Mouse (Mus musculus): ENCODE measurements around the gene 2410137M14Rik. TPM values are rescaled to one million over a fixed set of nuclear protein-coding genes. Genes with fewer than 3 reads are reported as not detected.

Gene 2410137M14Rik
- not detected in 2 replicates for polyA plus RNA-seq (2012; rRNA removed)

DNA sequence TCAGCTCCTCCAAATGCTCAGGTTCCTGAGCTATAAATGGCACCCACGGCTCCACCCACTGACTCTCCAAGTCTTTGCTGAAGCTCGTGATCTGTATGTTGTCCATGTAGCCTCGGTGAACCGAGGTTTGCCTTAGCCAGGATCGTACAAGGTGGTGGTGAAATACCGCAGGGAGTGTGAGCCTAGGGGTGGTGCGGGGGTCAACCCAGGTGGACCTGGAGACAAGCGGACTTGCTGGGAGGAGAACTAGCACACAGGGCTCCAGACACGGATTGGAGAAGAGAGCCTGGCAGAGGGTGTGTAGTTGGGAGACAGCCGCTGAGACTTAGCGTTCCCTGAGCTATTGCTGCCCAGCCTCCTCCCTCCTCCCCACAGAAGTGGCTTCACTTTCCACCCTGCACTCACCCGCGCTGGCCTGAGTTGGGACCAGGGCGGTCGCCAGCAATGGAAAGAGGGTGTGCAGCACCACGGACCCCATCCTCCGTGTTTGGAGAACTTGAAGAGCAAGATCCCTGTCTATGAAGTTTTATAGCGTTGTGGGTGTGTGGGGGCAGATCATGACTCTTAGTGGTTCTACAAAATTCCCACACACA is at the start of gene 2410137M14Rik:
Gene 2410137M14Rik, minus strand, starts transcription at position 17 of the 593 bp plus-strand sequence.

DNA sequence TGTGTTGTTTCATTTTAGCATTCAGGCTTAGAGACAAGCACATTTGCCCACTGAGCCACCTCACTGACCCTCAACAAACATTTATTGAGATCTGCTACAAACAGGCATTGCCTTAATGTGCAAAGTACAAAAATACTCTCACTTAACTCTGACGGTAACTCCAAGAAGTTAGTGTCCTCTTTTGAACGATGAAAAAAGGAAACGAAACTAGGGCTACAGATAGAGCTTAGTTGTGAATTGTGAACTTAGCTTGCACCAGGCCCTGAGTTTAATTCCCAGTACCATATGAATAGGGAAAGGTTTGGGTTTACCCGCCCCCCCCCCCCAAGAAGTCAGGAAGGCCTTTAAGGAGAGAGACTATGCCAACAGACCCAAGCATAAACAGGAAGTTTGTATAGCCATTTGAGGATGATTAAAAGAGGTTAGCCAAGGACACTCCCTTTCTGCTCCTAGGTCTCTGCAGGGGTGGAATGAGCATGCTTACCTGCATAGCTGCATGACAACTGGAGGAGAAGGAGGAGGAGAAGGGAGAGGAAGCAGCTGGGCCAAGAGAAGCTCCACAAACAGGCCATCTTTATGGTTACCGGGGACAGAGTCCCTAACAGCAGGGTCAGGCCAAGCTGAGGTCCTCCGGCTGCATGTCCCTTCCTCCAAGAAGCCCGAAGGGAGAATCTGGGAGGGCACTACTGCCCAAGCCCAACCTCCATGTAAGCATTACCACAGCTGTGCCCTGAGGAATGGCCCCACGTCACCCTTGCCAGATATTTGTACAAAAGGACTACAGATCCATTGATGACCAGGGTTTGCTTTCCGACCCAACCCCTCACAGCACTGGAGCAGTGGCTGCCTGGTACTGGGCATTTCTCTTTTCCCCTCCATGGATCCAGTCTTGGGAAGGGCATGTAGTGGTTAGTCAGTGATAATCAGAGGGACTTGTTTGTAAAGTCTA is 41.9 kb upstream of the 2410137M14Rik start, which contains the start of gene Mog:
Gene Mog, minus strand, starts transcription at position 771 of the 949 bp plus-strand sequence.

GRCm38 (mm10) chr17:37000863-37001262 is 19.8 kb upstream of the 2410137M14Rik start, which contains the start of gene Zfp57:
Zfp57 (plus strand) TSS chr17:37001163.

DNA sequence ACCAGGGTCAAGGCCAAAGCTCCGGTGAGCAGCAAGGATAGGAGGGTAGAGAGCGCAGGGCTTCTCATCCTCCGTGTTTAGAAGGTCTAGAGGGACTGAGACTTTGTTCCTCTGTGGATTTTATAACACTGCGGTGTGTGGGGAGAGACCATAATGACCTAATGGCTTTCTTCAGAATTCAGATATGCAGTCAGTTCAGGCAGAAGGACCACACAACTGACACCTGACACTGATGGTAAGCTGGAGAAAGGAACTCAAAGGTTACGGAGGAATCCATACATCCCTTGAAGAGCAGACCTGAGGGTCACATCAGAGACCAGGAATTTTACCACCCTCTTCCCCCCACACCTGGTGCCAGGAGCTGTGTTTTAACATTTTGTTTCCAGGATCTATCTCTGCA is 8.4 kb upstream of the 2410137M14Rik start, which contains the start of gene H2-M5:
Gene H2-M5, minus strand, starts transcription at position 101 of the 400 bp plus-strand sequence.

DNA sequence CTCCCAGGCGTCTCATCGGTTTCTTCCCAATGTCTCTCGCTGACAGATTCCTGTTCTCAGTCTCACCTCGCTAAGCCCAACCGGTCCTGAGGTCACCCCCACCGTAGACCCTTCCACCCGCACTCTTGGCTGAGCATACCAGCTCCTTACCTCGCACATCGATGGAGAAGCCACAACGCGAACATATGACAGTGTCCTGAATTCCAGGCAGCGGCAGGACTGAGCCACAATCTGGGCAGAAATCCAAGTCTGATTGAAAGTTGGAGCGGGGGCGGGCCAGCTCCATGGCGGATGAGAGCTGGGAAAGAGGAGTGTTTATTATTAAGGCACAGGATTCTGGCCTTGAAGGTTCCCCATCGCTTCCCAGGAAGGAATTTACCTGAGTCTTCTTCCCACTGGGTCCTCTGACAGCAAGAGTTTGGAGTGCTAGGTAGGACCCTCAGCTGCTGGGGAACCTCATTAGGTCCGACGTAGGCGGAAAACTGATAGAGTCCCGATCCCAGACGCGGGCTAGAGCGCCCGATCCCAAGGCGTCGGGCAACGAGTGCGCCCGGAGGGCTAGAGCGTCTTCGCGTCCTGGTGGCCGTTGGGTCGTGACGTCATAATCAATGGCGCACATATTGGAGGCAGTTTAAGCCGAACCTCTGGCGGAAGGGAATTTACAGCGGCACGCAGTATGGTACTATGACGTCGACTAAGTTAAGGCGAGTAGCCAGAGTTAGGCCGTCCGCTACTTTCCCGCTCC is 22.9 kb downstream of the 2410137M14Rik start, which contains the start of the genes Znrd1 and Znrd1as:
Gene Znrd1, minus strand, starts transcription at position 561 of the 745 bp plus-strand sequence.
Gene Znrd1as, plus strand, starts transcription at position 594 of the 745 bp plus-strand sequence.

GRCm38 (mm10) chr17:36950981-36951947 is 29.8 kb downstream of the 2410137M14Rik start, which contains the start of gene Ppp1r11:
Ppp1r11 (minus strand) TSS chr17:36951741.

GRCm38 (mm10) chr17:36942791-36943471 is 38.1 kb downstream of the 2410137M14Rik start, which contains the start of gene Rnf39:
Rnf39 (plus strand) TSS chr17:36942918.

Other genes starting within 250 kb of the 2410137M14Rik start
- not detected in 2 replicates for gene H2-M10.5, start 208.3 kb downstream of the 2410137M14Rik start, polyA plus RNA-seq (2012; rRNA removed)
- gene H2-M10.6, start 169.1 kb downstream of the 2410137M14Rik start, polyA plus RNA-seq (2012; rRNA removed) = not detected in 2 replicates
- gene Trim26, start 144.1 kb downstream of the 2410137M14Rik start, polyA plus RNA-seq (2012; rRNA removed) = 7.7 and 9.3 TPM in 2 replicates
- 0.24 and 0.33 TPM in 2 replicates for gene Trim15, start 114.0 kb downstream of the 2410137M14Rik start, polyA plus RNA-seq (2012; rRNA removed)
- gene Trim10, start 111.7 kb downstream of the 2410137M14Rik start, polyA plus RNA-seq (2012; rRNA removed) = 96.7 and 131 TPM in 2 replicates
- gene Trim40, start 91.1 kb downstream of the 2410137M14Rik start, polyA plus RNA-seq (2012; rRNA removed) = not detected in 2 replicates
- gene Trim31, start 83.1 kb downstream of the 2410137M14Rik start, polyA plus RNA-seq (2012; rRNA removed) = not detected in 2 replicates
- gene Rnf39, start 38.3 kb downstream of the 2410137M14Rik start, polyA plus RNA-seq (2012; rRNA removed) = 0.02 TPM in 1 of 2 replicates, not detected in the other
- gene Ppp1r11, start 29.5 kb downstream of the 2410137M14Rik start, polyA plus RNA-seq (2012; rRNA removed) = 31.5 and 32.1 TPM in 2 replicates
- gene Znrd1, start 22.7 kb downstream of the 2410137M14Rik start, polyA plus RNA-seq (2012; rRNA removed) = 16.6 and 18.1 TPM in 2 replicates
- gene Znrd1as, start 22.6 kb downstream of the 2410137M14Rik start, polyA plus RNA-seq (2012; rRNA removed) = 3.4 and 3.5 TPM in 2 replicates
- 0.09 and 0.10 TPM in 2 replicates for gene H2-M5, start 8.3 kb upstream of the 2410137M14Rik start, polyA plus RNA-seq (2012; rRNA removed)
- gene Zfp57, start 19.9 kb upstream of the 2410137M14Rik start, polyA plus RNA-seq (2012; rRNA removed) = 4.1 and 4.7 TPM in 2 replicates
- not detected in 2 replicates for gene Mog, start 42.2 kb upstream of the 2410137M14Rik start, polyA plus RNA-seq (2012; rRNA removed)
- gene Gabbr1, start 64.7 kb upstream of the 2410137M14Rik start, polyA plus RNA-seq (2012; rRNA removed) = 2.0 TPM in 2 replicates
- not detected in 2 replicates for gene Olfr90, start 107.3 kb upstream of the 2410137M14Rik start, polyA plus RNA-seq (2012; rRNA removed)
- not detected in 2 replicates for gene Olfr91, start 117.0 kb upstream of the 2410137M14Rik start, polyA plus RNA-seq (2012; rRNA removed)
- not detected in 2 replicates for gene Olfr92, start 138.9 kb upstream of the 2410137M14Rik start, polyA plus RNA-seq (2012; rRNA removed)
- not detected in 2 replicates for gene Olfr93, start 180.3 kb upstream of the 2410137M14Rik start, polyA plus RNA-seq (2012; rRNA removed)
- gene Ubd, start 212.7 kb upstream of the 2410137M14Rik start, polyA plus RNA-seq (2012; rRNA removed) = not detected in 2 replicates
- not detected in 2 replicates for gene Olfr94, start 219.8 kb upstream of the 2410137M14Rik start, polyA plus RNA-seq (2012; rRNA removed)
- gene Olfr95, start 231.9 kb upstream of the 2410137M14Rik start, polyA plus RNA-seq (2012; rRNA removed) = not detected in 2 replicates
- not detected in 2 replicates for gene Olfr96, start 238.9 kb upstream of the 2410137M14Rik start, polyA plus RNA-seq (2012; rRNA removed)

Measured in liver, embryonic 14 days (tissue).